Mouse (Mus musculus) cerebellum, adult 2 months (tissue): Measurements from ENCODE around the gene Paics. TPM values are rescaled to one million over a fixed set of nuclear protein-coding genes. Genes with fewer than 3 reads are reported as not detected.

Experiments used
- DNase-seq, 2 experiments: peaks; one replicate each; pipeline ENCODE4 v3.0.0; 2021
- H3K27ac ChIP-seq: fragments of 200-500 bp; 2 replicates; pipeline ENCODE4 v1.5.1; 2012; ENCODE audit warnings: low read length, control low read depth, inconsistent platforms; ENCODE audit not compliant: insufficient read depth
- H3K27me3 ChIP-seq: fragments of 200-500 bp; 2 replicates; pipeline ENCODE4 v1.6.1; 2012; ENCODE audit warnings: inconsistent platforms, mild to moderate bottlenecking, low read length, moderate library complexity; ENCODE audit not compliant: control insufficient read depth, insufficient read depth
- H3K4me1 ChIP-seq: fragments of 200-500 bp; 2 replicates; pipeline ENCODE4 v1.6.1; 2011; ENCODE audit warnings: low read length; ENCODE audit not compliant: control insufficient read depth, insufficient read depth
- H3K4me3 ChIP-seq: fragments of 200-500 bp; replicated peaks from 2 replicates; pipeline ENCODE3; 2011; ENCODE audit warnings: mild to moderate bottlenecking, low read depth, low read length, control low read depth; ENCODE audit not compliant: insufficient read depth
- CTCF ChIP-seq: fragments of 200-500 bp; IDR thresholded peaks from 2 replicates; pipeline ENCODE4 v1.5.1; 2011; ENCODE audit warnings: low read depth, mild to moderate bottlenecking, control low read depth, low read length, moderate library complexity, borderline replicate concordance; ENCODE audit not compliant: insufficient read depth
- POLR2A ChIP-seq: fragments of 200-500 bp; IDR thresholded peaks from 2 replicates; pipeline ENCODE4 v1.6.1; 2011; ENCODE audit warnings: low read length, control low read depth, borderline replicate concordance; ENCODE audit not compliant: insufficient read depth
- WGBS: fragments of 180-500 bp; shearing (Covaris S2); methylation state at CpG from one replicate; pipeline ENCODE4 v1.1.7; 2018; 5-methylcytosine and 5-hydroxymethylcytosine counted together
- polyA plus RNA-seq: library from polyadenylated mRNA; depleted of rRNA; stranded (reverse); fragments of >200 nt; gene quantifications from 2 replicates; pipeline ENCODE4 v1.2.3, GENCODE M21; 2012

Paics gene
- polyA plus RNA-seq, 1 experiment = 95.0 TPM

DNA sequence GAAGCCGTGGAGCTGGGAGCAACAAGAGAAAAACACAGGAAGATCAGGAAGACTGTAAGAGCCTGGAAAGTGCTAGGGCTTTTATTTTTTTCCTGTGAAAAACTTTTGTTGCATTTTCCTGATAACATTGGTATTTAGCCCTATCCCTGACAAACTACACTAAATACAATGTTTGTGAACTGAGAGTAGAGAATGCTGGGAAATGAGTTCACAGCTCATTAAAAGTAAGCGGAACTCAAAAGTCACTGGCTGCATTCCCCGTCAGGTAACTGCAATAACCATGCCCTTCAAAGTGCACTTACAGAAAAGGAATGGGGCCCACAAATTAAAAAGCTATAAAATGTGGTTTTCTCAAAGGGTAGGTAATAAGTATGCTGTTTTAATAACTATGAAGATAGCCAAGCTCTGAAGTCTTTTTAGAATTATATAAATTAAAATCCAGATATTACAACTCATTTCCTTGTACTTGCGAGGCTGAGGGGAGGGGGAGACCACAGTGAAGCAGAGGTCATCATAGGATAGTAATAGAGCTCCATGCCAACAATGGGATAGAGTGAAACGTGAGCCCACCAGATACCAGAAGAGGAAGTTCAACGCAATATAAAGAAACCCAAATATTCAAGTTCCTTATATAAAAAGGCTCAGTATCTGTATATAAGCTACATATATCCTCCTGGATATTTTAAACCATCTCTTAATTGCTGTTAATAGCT, 6.0 kb upstream of the Paics start:
- no peaks in the 10 kb centered on the region for H3K27me3 ChIP-seq
- 81% methylated on average over 6 of the region's 6 CpGs for WGBS
- no peak for DNase-seq

DNA sequence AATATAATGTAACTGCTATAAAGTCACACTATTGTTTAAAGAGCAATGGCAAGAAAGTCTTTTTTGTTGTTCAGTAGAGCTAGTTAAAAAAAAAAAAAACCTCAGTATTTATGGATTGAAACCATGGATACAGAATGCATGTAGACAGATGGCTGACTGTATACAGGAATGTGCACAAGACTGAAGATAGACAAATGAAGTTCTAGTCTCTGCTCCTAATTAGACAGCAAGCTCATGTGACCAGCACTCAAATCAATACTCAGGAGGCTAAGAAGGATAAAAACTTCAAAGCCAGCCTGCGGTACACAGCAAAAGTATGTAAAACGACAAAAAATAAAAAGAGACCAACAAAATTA, 5.5 kb upstream of the Paics start:
- 79% methylated on average over 2 of the region's 2 CpGs for WGBS
- DNase-seq = no peak
- H3K27ac ChIP-seq = no peak overlapping the region
- no peak overlapping the region for H3K4me3 ChIP-seq
- no peaks in the 10 kb centered on the region for H3K4me1 ChIP-seq
- H3K27me3 ChIP-seq = no peaks in the 10 kb centered on the region
- no peak for TF ChIP-seq POLR2A
- TF ChIP-seq CTCF = no peak

More for the DNA sequence above, 6.0 kb upstream of the Paics start:
- TF ChIP-seq POLR2A (no peak), CTCF (no peak)
- H3K27ac ChIP-seq = no peak overlapping the region
- no peaks in the 10 kb centered on the region for H3K4me1 ChIP-seq
- H3K4me3 ChIP-seq = no peak overlapping the region

DNA sequence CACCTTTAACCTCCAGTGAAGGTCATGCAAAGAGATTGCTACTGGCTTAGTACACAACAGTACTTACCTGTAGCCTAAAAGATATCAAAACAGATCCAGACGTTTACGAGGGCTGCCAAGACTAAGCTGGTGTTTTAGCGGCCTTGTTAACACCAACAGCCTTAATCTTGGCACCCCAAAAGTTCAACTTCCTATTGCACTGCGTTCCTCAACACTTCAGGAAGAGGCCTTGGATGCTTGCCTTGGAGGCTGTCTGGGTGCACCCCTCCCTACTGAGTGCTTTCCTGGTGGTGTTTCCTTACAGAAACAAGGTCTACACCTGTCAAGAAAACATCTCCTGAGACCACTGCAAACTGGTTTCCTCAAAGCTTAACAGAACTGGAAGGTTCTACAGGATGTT, 4.0 kb upstream of the Paics start:
- no peak for DNase-seq
- H3K27ac ChIP-seq = no peak overlapping the region
- H3K4me3 ChIP-seq = no peak overlapping the region
- 78% methylated on average over 4 of the region's 4 CpGs for WGBS
- no peaks in the 10 kb centered on the region for H3K27me3 ChIP-seq
- no peaks in the 10 kb centered on the region for H3K4me1 ChIP-seq
- TF ChIP-seq CTCF (no peak), POLR2A (no peak)

DNA sequence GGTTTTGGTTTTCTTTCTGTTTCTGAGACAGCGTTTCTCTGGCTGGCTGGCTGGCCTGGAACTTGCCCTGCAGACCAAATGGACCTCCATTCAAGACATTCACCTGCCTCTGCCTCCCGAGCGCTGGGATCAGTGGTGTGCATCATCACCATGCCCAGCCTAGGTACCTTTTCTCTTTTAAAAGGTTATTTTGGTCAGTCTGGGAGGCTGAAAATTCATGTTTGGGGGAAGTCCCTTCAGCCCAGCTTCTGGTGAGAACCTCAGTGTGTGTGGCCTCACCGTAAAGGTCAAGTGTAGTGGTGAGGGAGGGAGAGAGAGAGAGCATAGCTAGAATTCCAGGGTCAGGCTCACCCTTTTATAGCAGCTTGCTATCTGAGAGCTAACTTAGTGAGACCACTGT, 3.3 kb upstream of the Paics start:
- Histone ChIP-seq H3K27me3 (no peaks in the 10 kb centered on the region), H3K4me3 (no peak overlapping the region), H3K4me1 (no peaks in the 10 kb centered on the region), H3K27ac (no peak overlapping the region)
- DNase-seq = no peak
- 97% methylated on average over 4 of the region's 4 CpGs for WGBS
- no peak for TF ChIP-seq CTCF
- no peak for TF ChIP-seq POLR2A

DNA sequence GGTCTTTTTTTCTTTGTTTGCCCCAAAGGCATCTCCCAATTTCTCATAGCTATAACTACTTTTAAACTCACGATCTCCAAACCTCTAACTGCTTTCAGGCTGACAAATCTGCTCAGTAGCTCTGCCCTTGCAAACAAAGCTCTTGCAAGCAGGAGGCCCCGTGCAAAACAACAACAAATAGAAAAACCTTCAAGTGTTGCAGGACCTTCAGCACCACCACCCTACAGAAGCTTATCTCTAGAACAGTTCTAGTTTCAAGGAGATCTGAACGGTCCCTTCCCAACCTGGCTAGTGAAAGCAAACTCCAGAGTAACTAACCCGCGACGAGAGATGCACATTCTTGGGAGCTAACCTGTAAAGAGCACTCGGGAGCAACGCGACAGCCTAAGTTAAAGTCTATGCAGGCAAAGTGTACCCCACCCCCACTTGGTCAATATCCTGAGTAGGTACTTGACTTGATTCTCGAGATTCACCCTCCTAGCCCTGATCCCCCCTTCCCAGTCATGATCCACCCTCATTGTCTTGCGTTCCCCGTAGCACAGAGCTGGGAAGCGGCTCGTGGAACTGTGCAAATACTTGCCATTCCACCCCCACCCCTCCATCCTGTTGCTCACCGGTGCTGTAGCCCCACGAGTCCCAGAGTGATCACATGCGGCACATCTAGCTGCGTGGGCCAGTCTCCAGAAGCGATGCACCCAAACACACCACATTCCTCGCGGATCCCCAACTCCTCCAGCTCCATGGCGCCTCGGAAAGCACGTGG, 583 bp upstream of the Paics start:
- no peak for TF ChIP-seq CTCF
- no peak for TF ChIP-seq POLR2A
- H3K27me3 ChIP-seq = no peaks in the 10 kb centered on the region
- DNase-seq = peak in 1 of 2 experiments; percentile 16
- peak overlapping the region; percentile 77 for H3K4me3 ChIP-seq
- H3K27ac ChIP-seq = no peak overlapping the region
- under 1% methylated on average over 24 of the region's 24 CpGs for whole genome bisulfite sequencing
- H3K4me1 ChIP-seq = no peaks in the 10 kb centered on the region

DNA sequence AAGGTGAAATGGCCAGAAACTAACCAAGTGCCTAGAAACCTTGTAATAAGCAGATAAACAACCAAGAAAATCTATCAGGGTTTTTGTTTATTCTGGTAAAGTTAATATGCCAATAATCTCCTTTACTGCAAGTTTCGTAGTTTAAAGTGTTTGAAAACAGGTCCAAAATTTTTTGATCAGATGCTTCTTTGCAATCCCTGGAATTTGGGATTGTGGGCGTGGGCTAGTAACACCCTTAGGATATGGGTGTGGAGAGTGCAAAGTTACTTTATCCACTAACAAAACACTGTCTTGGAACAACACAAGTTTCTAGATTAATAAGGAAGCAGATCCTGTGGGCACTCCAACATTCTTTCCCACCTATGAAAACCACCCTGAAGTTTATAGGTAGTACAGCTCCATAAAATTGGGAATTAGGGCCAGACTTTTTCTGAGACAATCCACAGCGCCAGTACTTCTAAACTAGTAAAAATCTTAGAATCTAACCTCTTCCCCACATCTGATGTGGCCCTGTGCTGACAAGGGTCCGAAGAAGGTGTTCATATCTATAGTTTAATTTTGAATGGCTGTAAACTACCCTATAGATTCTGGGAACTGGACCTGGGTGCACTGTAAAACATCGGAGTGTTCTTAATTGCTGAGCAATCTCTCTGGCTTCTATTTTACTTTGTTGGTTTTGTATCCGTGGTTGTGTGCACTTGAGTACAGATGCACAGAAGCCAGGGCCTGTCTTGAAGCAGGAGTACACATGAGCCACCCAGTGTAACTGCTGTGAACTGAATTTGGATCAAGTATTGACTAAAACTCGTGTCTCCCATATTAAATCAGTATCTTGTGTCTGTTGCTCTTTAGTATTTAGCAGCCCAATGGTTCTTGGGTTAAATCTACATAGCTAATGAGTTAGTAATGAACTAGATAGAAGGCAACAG, 1.3 kb downstream of the Paics start:
- TF ChIP-seq POLR2A (no peak), CTCF (no peak)
- no peak for DNase-seq
- H3K27ac ChIP-seq = no peak overlapping the region
- 13% methylated on average over 7 of the region's 7 CpGs for WGBS
- H3K4me1 ChIP-seq = no peaks in the 10 kb centered on the region
- no peaks in the 10 kb centered on the region for H3K27me3 ChIP-seq
- peak overlapping the region; percentile 77 for H3K4me3 ChIP-seq

DNA sequence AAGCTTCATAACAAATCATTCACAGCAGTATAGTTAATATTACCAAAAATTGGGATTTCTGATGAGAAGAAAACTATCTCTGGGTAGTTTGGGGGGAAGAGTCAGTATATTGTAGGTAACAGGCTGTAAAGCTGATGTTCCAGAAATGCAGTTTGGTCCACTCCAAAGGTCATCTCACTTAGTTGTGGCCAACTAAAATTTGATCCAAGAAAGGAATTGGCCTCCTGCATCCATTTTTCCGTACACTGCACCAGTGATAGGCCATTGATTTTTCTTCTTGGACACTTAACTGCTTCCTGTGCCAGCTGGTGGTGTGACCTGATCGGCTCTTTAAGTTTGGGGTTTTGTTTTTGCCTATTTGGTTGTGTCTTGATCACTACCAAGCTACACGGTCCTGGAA, 2.7 kb downstream of the Paics start:
- no peak overlapping the region for H3K27ac ChIP-seq
- TF ChIP-seq CTCF = no peak
- TF ChIP-seq POLR2A = no peak
- H3K4me1 ChIP-seq = no peaks in the 10 kb centered on the region
- 56% methylated on average over 3 of the region's 3 CpGs for WGBS
- H3K4me3 ChIP-seq = no peak overlapping the region
- no peak for DNase-seq
- H3K27me3 ChIP-seq = no peaks in the 10 kb centered on the region
